Mouse (Mus musculus) liver, adult (tissue): ENCODE results near the gene Diaph2.

ENCODE experiments used
- GATA4 ChIP-seq: IDR thresholded peaks from 2 replicates; pipeline ENCODE4 v1.6.1; 2014; ENCODE audit warnings: mild to moderate bottlenecking, low read length; ENCODE audit not compliant: insufficient replicate concordance

Diaph2 gene

DNA sequence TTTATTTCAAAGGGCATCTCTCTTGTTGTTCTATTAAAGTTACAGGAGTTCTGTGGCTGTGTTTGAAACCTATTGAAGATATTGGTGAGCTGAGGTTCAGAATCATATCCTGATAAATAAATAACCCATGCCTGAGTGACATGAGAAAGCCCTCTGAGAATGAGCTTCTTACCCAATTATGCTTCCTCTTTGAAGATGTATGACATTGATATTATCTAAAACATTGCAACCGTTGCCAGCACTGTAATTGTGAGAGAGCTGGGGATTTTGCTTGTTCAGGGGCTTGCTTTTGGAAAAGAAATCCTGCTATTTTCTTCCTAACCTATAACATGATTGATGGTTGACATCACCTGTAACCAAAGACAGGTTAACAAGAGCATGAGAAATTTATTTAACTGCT lies 438.3 kb downstream of the Diaph2 start:
- TF ChIP-seq GATA4 = no peak

DNA sequence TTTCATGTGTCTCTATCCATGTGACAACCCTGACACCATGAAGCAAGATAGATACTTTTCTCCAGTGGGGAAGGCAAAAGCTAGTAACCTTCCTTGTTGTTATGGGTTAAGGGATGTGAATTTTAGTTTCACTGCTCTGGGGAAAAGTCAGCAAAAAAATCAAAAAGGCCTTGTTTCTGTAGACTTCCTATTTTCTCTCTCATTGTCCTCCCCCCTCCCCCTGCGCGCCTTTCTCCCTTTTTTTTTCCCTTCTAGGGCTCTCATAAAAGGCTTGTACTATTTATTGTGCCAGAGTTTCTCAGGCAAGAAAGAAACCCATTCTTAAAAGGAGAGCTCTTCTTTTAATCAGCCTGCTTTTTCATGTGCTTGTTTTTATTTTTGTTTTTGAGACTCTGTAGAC lies 438.9 kb downstream of the Diaph2 start:
- TF ChIP-seq GATA4 = no peak

DNA sequence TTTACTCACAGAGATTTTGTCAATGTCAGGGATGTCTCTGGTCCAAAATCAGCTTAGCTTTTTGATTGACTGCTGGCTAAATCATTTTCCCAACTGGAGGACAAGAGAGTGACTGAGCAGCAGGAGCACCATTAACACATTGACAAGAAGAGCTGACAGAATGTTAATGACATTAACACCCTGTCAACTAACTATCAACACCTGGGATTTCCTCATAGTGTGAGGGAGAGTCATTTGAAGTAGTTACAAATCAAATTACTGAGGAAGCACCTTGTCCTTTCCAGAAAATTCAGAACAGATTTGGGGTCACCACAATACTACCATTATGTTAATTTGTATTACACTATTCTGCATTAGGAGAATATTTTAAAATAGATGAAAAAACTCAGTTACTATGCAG lies 439.7 kb downstream of the Diaph2 start:
- no peak for TF ChIP-seq GATA4

DNA sequence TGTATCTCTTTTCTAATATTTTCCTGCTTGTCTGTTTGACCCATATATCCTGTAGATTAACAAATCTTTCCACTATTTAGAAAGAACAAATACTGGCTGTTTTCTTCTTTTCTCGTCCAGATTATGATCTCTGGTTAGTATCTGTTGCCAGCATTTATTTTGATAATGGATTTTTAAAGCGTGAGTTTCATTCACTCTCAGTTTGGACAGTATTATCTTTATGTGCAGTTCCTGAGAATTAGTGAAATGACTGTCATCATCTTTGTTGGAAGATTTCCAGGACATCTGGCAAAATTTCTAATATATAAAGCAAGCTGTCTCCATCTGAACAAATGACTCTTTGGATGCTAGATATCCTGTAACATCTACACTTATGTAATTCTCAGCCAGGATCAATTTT lies 455.7 kb downstream of the Diaph2 start:
- no peak for TF ChIP-seq GATA4

DNA sequence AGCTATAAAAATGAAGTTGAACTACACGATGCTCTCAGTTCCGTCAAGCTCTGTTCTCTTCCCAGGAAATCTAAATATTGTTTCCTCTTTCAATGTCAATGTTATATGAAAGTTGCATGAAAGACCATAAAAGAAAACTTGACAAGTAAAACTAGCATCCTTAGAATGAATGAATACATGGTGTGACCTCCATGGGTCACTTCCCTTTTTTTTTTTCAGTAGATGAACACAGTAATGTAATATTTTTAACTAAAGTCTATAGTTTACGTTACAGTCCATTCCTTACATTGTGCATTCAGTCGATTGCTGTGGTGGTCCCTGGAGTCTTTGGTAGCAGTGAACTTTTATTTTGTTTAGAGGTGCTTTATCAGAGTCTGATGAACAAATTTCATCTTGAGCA lies 462.7 kb downstream of the Diaph2 start:
- no peak for TF ChIP-seq GATA4

DNA sequence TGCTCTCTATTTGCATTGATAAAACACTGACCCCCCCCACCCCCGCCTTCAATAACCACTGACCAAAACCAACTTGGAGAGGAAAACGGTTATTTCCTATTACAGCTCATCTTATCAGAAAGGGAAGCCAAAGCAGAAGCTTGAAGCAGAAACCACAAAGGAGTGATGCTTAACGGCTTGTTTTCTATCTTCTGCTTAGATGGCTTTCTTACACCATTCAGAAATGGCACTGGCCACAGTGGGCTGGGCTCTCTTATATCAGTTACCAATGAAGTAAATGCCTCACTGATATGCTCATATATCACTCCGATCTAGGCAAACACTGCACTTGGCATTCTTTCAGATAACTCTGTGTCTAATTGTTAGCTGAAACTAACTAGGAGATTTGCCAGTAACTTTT lies 463.2 kb downstream of the Diaph2 start:
- no peak for TF ChIP-seq GATA4

DNA sequence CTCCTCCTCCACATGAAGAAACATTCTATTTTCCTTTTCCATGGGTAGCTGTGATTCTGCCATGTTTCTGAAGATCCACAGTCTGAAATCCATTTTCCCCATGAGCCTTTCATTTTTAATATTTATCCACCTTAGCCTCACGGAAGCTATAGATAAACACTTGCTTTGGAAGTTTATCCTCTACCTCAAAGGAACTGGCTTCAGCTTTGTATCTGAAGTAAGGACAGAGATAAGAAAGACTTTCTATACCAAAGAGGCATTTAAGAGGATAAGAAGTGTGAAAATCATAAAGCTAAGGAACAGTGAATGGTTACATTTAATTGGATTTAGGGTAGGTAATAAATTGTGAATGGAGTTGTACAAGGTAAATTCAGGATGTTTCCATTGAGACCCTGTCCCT lies 480.5 kb downstream of the Diaph2 start:
- TF ChIP-seq GATA4 = no peak

DNA sequence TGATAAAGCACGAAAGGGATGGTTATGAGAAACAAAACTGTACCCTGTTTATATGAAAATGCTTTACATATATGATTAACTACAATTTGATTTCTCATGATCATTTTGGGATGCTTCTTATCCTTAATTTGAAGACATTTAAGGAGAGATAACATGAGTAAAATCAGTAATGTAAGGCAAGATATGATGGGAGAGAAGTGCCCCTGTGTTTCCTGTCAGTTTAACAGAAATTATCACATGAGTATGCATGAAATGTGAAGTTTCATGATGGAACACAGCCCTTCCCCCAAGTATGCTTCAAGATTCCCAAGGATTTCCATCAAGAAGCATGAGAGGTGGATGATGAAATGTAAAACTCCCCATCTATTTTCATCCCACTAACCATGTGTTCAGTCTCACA lies 485.6 kb downstream of the Diaph2 start:
- TF ChIP-seq GATA4 = no peak

DNA sequence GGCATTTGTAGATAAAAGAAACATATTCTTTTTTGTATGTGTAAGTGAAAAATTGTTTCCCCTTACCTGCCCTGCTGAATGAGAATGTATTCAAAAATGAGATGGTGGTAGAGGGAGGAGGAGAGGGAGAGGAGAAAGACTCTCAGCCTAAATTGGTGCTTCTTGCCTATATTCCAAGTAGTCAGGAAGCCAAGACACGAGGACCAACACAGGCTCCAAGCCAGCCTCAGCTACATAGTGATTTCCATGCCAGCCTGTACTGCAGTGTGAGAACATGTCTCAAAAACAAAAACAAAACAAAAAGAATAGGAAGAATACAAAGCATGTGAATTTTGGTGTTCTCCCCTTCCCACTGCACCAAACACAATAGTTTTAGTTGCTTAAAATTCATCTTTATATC lies 497.1 kb downstream of the Diaph2 start:
- TF ChIP-seq GATA4 = no peak

DNA sequence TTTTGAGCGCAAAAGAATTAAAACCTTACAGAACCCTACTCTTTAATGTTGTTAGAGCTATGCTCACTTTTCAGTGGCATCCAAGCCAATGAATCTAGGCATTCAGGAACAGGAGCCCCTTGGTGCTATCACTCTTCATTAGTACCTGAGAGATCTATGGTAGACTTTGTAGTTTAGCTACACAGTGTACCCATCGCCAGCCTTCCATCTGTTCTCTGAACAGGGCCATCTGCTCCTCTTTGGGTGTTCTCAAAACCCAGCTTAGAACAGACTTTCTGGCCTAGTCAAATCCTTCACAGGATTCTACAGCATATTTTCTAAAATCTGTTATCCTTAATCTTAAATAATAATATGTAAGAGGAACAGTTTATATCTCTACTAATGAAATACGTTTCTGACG lies 504.1 kb downstream of the Diaph2 start:
- no peak for TF ChIP-seq GATA4

DNA sequence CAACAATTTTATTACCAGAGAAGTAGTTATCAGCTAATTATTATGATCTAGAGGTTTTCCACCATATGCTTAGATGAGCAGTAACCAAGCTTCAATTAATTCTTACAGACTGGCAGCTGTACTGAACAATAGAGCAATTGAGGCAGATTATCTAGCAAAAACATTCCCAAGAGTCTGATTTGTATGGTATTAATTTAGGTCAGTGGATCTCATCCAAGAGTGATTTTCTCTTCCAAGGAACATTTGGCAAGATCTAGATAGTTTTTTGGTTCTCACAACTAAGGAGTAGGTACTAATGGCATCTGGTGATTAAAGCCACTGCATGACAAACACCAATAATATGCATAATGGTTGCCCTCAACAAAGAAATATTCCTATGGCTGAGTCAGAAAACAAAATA lies 516.2 kb downstream of the Diaph2 start:
- TF ChIP-seq GATA4 = no peak

DNA sequence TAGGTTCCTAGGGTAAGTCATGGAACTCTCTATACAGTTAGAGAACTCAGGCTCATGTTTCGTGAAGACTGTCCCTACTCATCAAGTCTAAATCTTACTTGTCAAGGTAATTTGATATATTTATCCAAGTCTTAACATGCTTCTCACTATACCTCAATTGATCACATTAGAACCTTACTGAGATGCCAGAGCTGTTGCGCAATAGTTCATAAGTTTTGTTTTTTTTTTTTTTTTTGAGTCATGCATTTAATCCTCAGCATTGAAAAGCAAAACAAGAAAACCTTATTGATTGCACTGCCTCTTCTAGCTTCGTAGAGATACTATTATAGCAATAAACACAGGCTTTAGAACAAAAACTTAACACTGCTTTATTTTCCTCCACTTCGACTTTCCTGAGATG lies 529.6 kb downstream of the Diaph2 start:
- no peak for TF ChIP-seq GATA4

DNA sequence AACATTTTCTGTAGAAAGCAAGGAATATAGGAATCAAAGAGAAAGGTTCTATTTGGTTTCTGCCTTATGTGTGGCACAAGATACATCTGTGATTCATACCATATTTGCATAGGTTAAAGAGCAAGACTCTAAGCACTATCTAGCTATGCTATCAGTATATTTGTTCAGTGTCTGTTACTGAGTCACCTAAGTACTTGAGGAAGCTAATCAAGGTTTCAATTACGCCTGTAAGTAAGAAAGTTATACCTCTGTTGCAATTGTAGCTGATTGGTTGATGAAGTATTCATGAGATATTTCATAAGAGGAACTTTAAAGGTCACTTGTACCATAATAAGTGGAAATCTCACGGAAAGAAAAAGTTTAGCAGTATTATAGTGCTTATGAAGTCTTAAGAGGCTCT lies 531.9 kb downstream of the Diaph2 start:
- no peak for TF ChIP-seq GATA4

DNA sequence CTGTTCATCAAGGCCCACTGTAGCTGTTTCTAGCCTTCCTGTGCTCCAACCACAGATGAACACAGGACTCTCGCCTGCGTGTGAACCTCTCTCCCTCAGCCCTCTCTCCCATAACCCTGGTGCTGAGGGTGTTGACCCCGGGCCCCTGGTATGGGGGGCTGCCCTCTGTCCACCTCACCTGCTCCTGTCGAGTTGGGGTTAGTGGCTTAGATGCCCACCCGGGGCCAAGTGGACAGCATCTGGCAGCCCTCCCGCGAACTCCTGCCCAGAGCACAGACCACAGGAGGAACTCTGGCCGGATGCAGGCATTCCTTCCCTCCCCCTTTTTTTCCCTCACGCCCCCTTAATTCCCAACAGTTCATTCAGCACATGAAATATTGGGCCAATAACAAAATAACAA lies 537.5 kb downstream of the Diaph2 start:
- no peak for TF ChIP-seq GATA4

DNA sequence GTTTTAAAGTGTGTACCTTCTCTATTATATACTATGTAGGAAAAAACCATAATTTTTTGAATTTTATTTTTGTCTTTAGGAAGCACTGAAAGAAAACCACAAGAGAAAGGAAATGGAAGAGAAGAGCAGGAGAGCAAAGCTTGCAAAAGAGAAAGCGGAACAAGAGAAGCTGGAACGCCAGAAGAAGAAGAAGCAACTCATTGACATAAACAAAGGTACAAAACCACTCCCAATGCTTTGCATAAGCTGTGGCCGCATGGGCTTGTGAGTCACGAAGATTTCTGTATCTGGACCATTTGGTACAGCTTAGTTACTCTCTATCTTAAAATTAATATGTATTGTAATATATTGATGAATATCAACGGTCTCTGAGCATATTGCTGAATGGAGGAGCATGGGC lies 540.2 kb downstream of the Diaph2 start:
- TF ChIP-seq GATA4 = no peak

DNA sequence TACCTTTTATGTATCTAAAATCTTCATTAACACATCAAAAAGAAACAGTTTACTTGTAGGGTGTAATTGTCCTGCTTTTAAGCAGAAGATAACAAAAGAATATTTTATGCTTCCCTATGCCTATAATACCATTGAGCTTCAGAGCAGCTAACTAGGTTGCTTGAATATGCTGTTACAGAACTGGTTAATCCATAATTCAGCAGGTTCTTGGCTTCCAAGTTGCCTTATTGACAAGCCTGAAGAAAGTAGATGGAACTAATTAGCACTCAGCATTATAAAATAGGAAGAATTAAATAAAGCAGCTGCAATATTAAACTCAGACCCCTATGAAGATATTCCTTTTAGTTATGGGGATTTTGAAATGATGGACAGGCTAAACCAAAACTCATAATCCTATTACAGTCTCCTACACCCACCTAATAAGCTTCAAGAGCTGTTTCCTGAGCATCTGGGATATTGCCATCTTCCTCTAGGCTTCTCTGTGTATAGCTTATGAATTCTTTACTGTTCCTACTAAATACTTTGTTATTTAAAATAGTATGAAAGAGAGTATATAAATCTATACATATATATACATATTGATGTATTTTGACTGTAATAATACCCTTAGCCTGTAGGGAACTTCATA lies 601.4 kb downstream of the Diaph2 start:
- TF ChIP-seq GATA4 = no peak

DNA sequence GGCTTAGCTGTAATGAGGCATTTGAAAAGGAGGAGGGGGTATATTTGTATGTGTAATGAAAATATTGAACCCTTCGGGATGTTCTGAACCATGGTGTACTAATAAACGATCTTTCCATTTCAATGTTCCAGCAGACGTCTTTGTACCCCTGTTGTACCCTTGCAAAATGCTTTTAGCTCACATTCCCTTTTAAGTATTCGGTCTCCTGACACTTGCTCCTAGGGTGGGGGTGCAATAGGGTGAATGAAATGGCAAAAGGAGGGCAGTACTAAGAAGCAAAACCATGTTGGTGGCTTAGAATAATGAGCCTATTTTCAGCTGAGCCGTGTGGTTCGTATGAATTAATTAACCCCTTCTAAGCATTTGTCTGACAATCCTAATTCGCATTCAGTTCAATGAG lies 601.9 kb downstream of the Diaph2 start:
- TF ChIP-seq GATA4 = no peak
